Mouse (Mus musculus) stomach, postnatal 0 days (tissue): Measurements from ENCODE around the gene Cdk12. TPM values are rescaled to one million over a fixed set of nuclear protein-coding genes. Genes with fewer than 3 reads are reported as not detected.
"Not testable (repeated sequence)": the region's sequence is repeated elsewhere in the genome, so short reads cannot be mapped to it uniquely, and the experiment has no call there.

Experiments used
- ATAC-seq: fragments of 200-750 bp; cut with Nextera tagmentation; 2 replicates; pipeline ENCODE4 v1.8.0; 2017; ENCODE audit not compliant: low FRiP score, low TSS enrichment
- DNase-seq: peaks from one replicate; pipeline ENCODE4 v3.0.0-alpha.2; 2016; ENCODE audit warnings: low spot score
- H3K27ac ChIP-seq: fragments of 300-500 bp; sonication (generic); replicated peaks from 2 replicates; pipeline ENCODE4 v1.5.1; 2014; ENCODE audit warnings: mild to moderate bottlenecking, control low read depth
- H3K27me3 ChIP-seq: fragments of 300-500 bp; sonication (generic); 2 replicates; pipeline ENCODE4 v1.6.1; 2014; ENCODE audit warnings: low read length; ENCODE audit not compliant: control insufficient read depth, insufficient read depth
- H3K36me3 ChIP-seq: fragments of 300-500 bp; sonication (generic); 2 replicates; pipeline ENCODE4 v1.6.1; 2014; ENCODE audit warnings: low read length, mixed read lengths; ENCODE audit not compliant: control insufficient read depth, insufficient read depth
- H3K4me1 ChIP-seq: fragments of 300-500 bp; sonication (generic); replicated peaks from 2 replicates; pipeline ENCODE4 v1.6.1; 2014; ENCODE audit warnings: antibody characterized with exemption; ENCODE audit not compliant: control insufficient read depth, insufficient read depth
- H3K4me2 ChIP-seq: fragments of 300-500 bp; sonication (generic); replicated peaks from 2 replicates; pipeline ENCODE4 v1.6.1; 2014; ENCODE audit warnings: low read depth, mild to moderate bottlenecking, control low read depth, moderate library complexity
- H3K4me3 ChIP-seq: fragments of 300-500 bp; sonication (generic); 2 replicates; pipeline ENCODE4 v1.5.1; 2014; ENCODE audit warnings: low read depth, low read length, control low read depth
- H3K9ac ChIP-seq: fragments of 300-500 bp; sonication (generic); 2 replicates; pipeline ENCODE4 v1.6.1; 2014; ENCODE audit warnings: mild to moderate bottlenecking, low read length, control low read depth, mixed read lengths
- H3K9me3 ChIP-seq: fragments of 300-500 bp; sonication (generic); 2 replicates; pipeline ENCODE4 v1.6.1; 2016; ENCODE audit warnings: low read length; ENCODE audit not compliant: control insufficient read depth
- CTCF ChIP-seq: IDR thresholded peaks from 2 replicates; pipeline ENCODE4 v1.5.1; 2016; ENCODE audit warnings: antibody characterized with exemption, low read depth, mild to moderate bottlenecking, moderate library complexity
- EP300 ChIP-seq: optimal IDR thresholded peaks from 2 replicates; pipeline ENCODE3; 2016; ENCODE audit warnings: antibody characterized with exemption
- WGBS: fragments of 180-500 bp; shearing (Covaris S2); extraction: QIAGEN DNeasy Blood & Tissue Kit; methylation state at CpG from one replicate; pipeline ENCODE4 v1.1.7; 2014; 5-methylcytosine and 5-hydroxymethylcytosine counted together
- polyA plus RNA-seq: library from polyadenylated mRNA; unstranded; fragments of >200 nt; fragmentation: Nextera tagmentation; extraction: Ambion mirVana; gene quantifications from 2 replicates; pipeline ENCODE4 v1.2.1, GENCODE M21; 2015

Gene Cdk12
- polyA plus RNA-seq, 1 experiment from 2014 or later = 3.8 TPM

- no peaks in the 10 kb centered on the region for H3K9me3 ChIP-seq
- H3K4me2 ChIP-seq = peak within 1 kb of the TSS; percentile 64
- H3K4me1 ChIP-seq = no peaks in the 10 kb centered on the region
- H3K27ac ChIP-seq = peak within 1 kb of the TSS; percentile 91
- peak; percentile 97 for TF ChIP-seq EP300
- TF ChIP-seq CTCF = no peak
- H3K36me3 ChIP-seq = peaks cover under 1% of the 10 kb centered on the region; the same call in 1 of the 2 replicates
- H3K9ac ChIP-seq = peak within 1 kb of the TSS; percentile 84
- under 1% methylated on average over 50 of the region's 53 CpGs for WGBS
- ATAC-seq (peak; percentile 98), DNase-seq (peak; percentile 94)
- peak within 1 kb of the TSS; percentile 69 for H3K4me3 ChIP-seq
- H3K27me3 ChIP-seq = no peaks in the 10 kb centered on the region
Observed at GRCm38 (mm10) chr11:98192901-98193805, 9.7 kb upstream of the Cdk12 start, which contains the start of gene Med1. Med1 (minus strand) TSS chr11:98193293.

- Histone ChIP-seq H3K4me1 (no peaks in the 10 kb centered on the region), H3K4me3 (peak overlapping the region; percentile 96), H3K36me3 (no peaks in the 10 kb centered on the region), H3K27me3 (no peaks in the 10 kb centered on the region), H3K27ac (peak overlapping the region; percentile 78), H3K9me3 (no peaks in the 10 kb centered on the region), H3K4me2 (peak overlapping the region; percentile 58), H3K9ac (peak overlapping the region; percentile 71)
- ATAC-seq = no peak
- DNase-seq = peak; percentile 39
- WGBS = 1% methylated on average over 27 of the region's 27 CpGs
- no peak for TF ChIP-seq CTCF
- TF ChIP-seq EP300 = no peak
Observed at GRCm38 (mm10) chr11:98201791-98202640, 843 bp upstream of the Cdk12 start.

- peak overlapping the region; percentile 100 for H3K27ac ChIP-seq
- peak overlapping the region; percentile 91 for H3K4me2 ChIP-seq
- WGBS = under 1% methylated on average over 37 of the region's 37 CpGs
- peak overlapping the region; percentile 100 for H3K9ac ChIP-seq
- TF ChIP-seq EP300 = no peak
- no peak for TF ChIP-seq CTCF
- DNase-seq (no peak), ATAC-seq (no peak; the same call in 1 of the 2 replicates)
- peaks cover under 1% of the 10 kb centered on the region; the same call in 1 of the 2 replicates for H3K36me3 ChIP-seq
- H3K27me3 ChIP-seq = no peaks in the 10 kb centered on the region
- H3K4me1 ChIP-seq = no peaks in the 10 kb centered on the region
- no peaks in the 10 kb centered on the region for H3K9me3 ChIP-seq
- peak overlapping the region; percentile 96 for H3K4me3 ChIP-seq
Observed at GRCm38 (mm10) chr11:98203351-98203911, 572 bp downstream of the Cdk12 start.

GRCm38 (mm10) chr11:98203931-98204421 is 1.1 kb downstream of the Cdk12 start:
- DNase-seq = peak; percentile 35

GRCm38 (mm10) chr11:98205463-98205862 is 2.6 kb downstream of the Cdk12 start:
- H3K4me1 ChIP-seq = no peaks in the 10 kb centered on the region
- ATAC-seq (no peak), DNase-seq (no peak)
- H3K27me3 ChIP-seq = no peaks in the 10 kb centered on the region
- H3K27ac ChIP-seq = no peak overlapping the region
- peak overlapping the region; percentile 6; the same call in 1 of the 2 replicates for H3K4me2 ChIP-seq
- H3K9ac ChIP-seq = no peak overlapping the region
- peaks cover 2% of the 10 kb centered on the region; the same call in 1 of the 2 replicates for H3K36me3 ChIP-seq
- H3K4me3 ChIP-seq = no peak overlapping the region
- no peak for TF ChIP-seq CTCF
- TF ChIP-seq EP300 = no peak
- H3K9me3 ChIP-seq = no peaks in the 10 kb centered on the region

More at GRCm38 (mm10) chr11:98203931-98204421, 1.1 kb downstream of the Cdk12 start:
- TF ChIP-seq CTCF (no peak), EP300 (no peak)
- Histone ChIP-seq H3K27ac (peak overlapping the region; percentile 100), H3K9ac (peak overlapping the region; percentile 100), H3K4me2 (peak overlapping the region; percentile 91), H3K9me3 (no peaks in the 10 kb centered on the region), H3K4me3 (peak overlapping the region; percentile 96), H3K4me1 (no peaks in the 10 kb centered on the region), H3K36me3 (peaks cover 2% of the 10 kb centered on the region; the same call in 1 of the 2 replicates), H3K27me3 (no peaks in the 10 kb centered on the region)
- WGBS = under 1% methylated on average over 16 of the region's 16 CpGs
- ATAC-seq = no peak

GRCm38 (mm10) chr11:98206281-98206680 is 3.4 kb downstream of the Cdk12 start:
- not testable (repeated sequence) for H3K36me3 ChIP-seq, H3K4me2 ChIP-seq, H3K9me3 ChIP-seq, H3K4me1 ChIP-seq, H3K27me3 ChIP-seq, ATAC-seq, H3K4me3 ChIP-seq, H3K27ac ChIP-seq, H3K9ac ChIP-seq, DNase-seq
- WGBS = 76% methylated on average over 3 of the region's 3 CpGs

GRCm38 (mm10) chr11:98209661-98210060 is 6.8 kb downstream of the Cdk12 start:
- H3K4me3 ChIP-seq, H3K4me2 ChIP-seq, H3K36me3 ChIP-seq, H3K27ac ChIP-seq, ATAC-seq, H3K9me3 ChIP-seq, H3K9ac ChIP-seq, DNase-seq, H3K27me3 ChIP-seq, H3K4me1 ChIP-seq: not testable (repeated sequence)
- 81% methylated on average over 4 of the region's 5 CpGs for WGBS
